Mouse (Mus musculus): ENCODE measurements at regions not wholly inside any gene's neighbourhood (a gene's known extent, or its start where the extent isn't known, plus 50 kb on each side); places are given as distances from the start of the nearest gene placed in this dataset.
"Not testable (repeated sequence)": the region's sequence is repeated elsewhere in the genome, so short reads cannot be mapped to it uniquely, and the experiment has no call there.

GRCm38 (mm10) chr14:19080001-19080400 is 185.9 kb upstream of the Ube2e2 start:
- H3K27me3 ChIP-seq (replicated peaks; ENCODE audit: control insufficient read depth, insufficient read depth, low read length); H3K36me3 ChIP-seq (ENCODE audit: control insufficient read depth, insufficient read depth); H3K4me1 ChIP-seq (replicated peaks; ENCODE audit: control insufficient read depth, insufficient read depth, low read length); H3K9me3 ChIP-seq (ENCODE audit: control insufficient read depth); H3K9ac ChIP-seq (ENCODE audit: low read depth, low read length); H3K4me2 ChIP-seq (replicated peaks; ENCODE audit: low read depth); ATAC-seq; H3K4me3 ChIP-seq (ENCODE audit: low read depth, low read length); H3K27ac ChIP-seq (ENCODE audit: low read depth, low read length): not testable (repeated sequence)
- whole genome bisulfite sequencing, result 80% methylated on average over 4 of the region's 4 CpGs

- no peaks in the 10 kb centered on the region for H3K36me3 ChIP-seq (ENCODE audit: control insufficient read depth, insufficient read depth)
- peak overlapping the region; percentile 75 for H3K4me2 ChIP-seq (replicated peaks; ENCODE audit: low read depth)
- H3K9me3 ChIP-seq (ENCODE audit: control insufficient read depth), result no peaks in the 10 kb centered on the region
- peak; percentile 92 for TF ChIP-seq CTCF (IDR thresholded peaks at IDR 0.05; ENCODE audit: low read depth)
- H3K27me3 ChIP-seq (replicated peaks; ENCODE audit: control insufficient read depth, insufficient read depth, low read length), result no peaks in the 10 kb centered on the region
- H3K4me3 ChIP-seq (ENCODE audit: low read depth, low read length), result peak overlapping the region; percentile 35
- H3K27ac ChIP-seq (ENCODE audit: low read depth, low read length), result no peak overlapping the region
- H3K4me1 ChIP-seq (replicated peaks; ENCODE audit: control insufficient read depth, insufficient read depth, low read length), result no peaks in the 10 kb centered on the region
- ATAC-seq, result peak; percentile 75
- 2% methylated on average over 49 of the region's 49 CpGs for WGBS
- no peak overlapping the region for H3K9ac ChIP-seq (ENCODE audit: low read depth, low read length)
These were observed 148.1 kb upstream of the Ube2e2 start for GRCm38 (mm10) chr14:19041984-19042760.

- Histone ChIP-seq H3K9ac (ENCODE audit: low read depth, low read length) (no peak overlapping the region), H3K4me1 (replicated peaks; ENCODE audit: control insufficient read depth, insufficient read depth, low read length) (no peaks in the 10 kb centered on the region), H3K27ac (ENCODE audit: low read depth, low read length) (no peak overlapping the region), H3K27me3 (replicated peaks; ENCODE audit: control insufficient read depth, insufficient read depth, low read length) (no peaks in the 10 kb centered on the region), H3K36me3 (ENCODE audit: control insufficient read depth, insufficient read depth) (no peaks in the 10 kb centered on the region), H3K4me2 (replicated peaks; ENCODE audit: low read depth) (no peak overlapping the region), H3K4me3 (ENCODE audit: low read depth, low read length) (no peak overlapping the region), H3K9me3 (ENCODE audit: control insufficient read depth) (no peaks in the 10 kb centered on the region)
- no peak for ATAC-seq
- TF ChIP-seq CTCF (IDR thresholded peaks at IDR 0.05; ENCODE audit: low read depth), result no peak
- WGBS, result 18% methylated on average over 2 of the region's 2 CpGs
These were observed 126.0 kb upstream of the Ube2e2 start for GRCm38 (mm10) chr14:19020102-19020501.

- ATAC-seq, result no peak
- no peaks in the 10 kb centered on the region for H3K4me1 ChIP-seq (replicated peaks; ENCODE audit: control insufficient read depth, insufficient read depth, low read length)
- TF ChIP-seq CTCF (IDR thresholded peaks at IDR 0.05; ENCODE audit: low read depth), result no peak
- H3K27ac ChIP-seq (ENCODE audit: low read depth, low read length), result no peak overlapping the region
- WGBS, result 40% methylated on average over 4 of the region's 4 CpGs
- no peak overlapping the region for H3K9ac ChIP-seq (ENCODE audit: low read depth, low read length)
- no peaks in the 10 kb centered on the region for H3K36me3 ChIP-seq (ENCODE audit: control insufficient read depth, insufficient read depth)
- H3K9me3 ChIP-seq (ENCODE audit: control insufficient read depth), result no peaks in the 10 kb centered on the region
- no peaks in the 10 kb centered on the region for H3K27me3 ChIP-seq (replicated peaks; ENCODE audit: control insufficient read depth, insufficient read depth, low read length)
- no peak overlapping the region for H3K4me2 ChIP-seq (replicated peaks; ENCODE audit: low read depth)
- no peak overlapping the region for H3K4me3 ChIP-seq (ENCODE audit: low read depth, low read length)
These were observed 121.3 kb upstream of the Ube2e2 start for GRCm38 (mm10) chr14:19015406-19015805.

GRCm38 (mm10) chr14:19013558-19013957 is 119.5 kb upstream of the Ube2e2 start:
- H3K27me3 ChIP-seq (replicated peaks; ENCODE audit: control insufficient read depth, insufficient read depth, low read length); H3K9ac ChIP-seq (ENCODE audit: low read depth, low read length); H3K9me3 ChIP-seq (ENCODE audit: control insufficient read depth); H3K36me3 ChIP-seq (ENCODE audit: control insufficient read depth, insufficient read depth); ATAC-seq; H3K4me1 ChIP-seq (replicated peaks; ENCODE audit: control insufficient read depth, insufficient read depth, low read length); H3K27ac ChIP-seq (ENCODE audit: low read depth, low read length); H3K4me3 ChIP-seq (ENCODE audit: low read depth, low read length); H3K4me2 ChIP-seq (replicated peaks; ENCODE audit: low read depth): not testable (repeated sequence)
- TF ChIP-seq CTCF (IDR thresholded peaks at IDR 0.05; ENCODE audit: low read depth), result peak; percentile 27; the same call in 1 of the 2 replicates
- 91% methylated on average over 2 of the region's 2 CpGs for WGBS

GRCm38 (mm10) chr14:18983901-18984300 is 89.8 kb upstream of the Ube2e2 start:
- H3K9me3 ChIP-seq (ENCODE audit: control insufficient read depth), result no peaks in the 10 kb centered on the region
- no peak overlapping the region for H3K9ac ChIP-seq (ENCODE audit: low read depth, low read length)
- ATAC-seq, result no peak
- WGBS, result 96% methylated on average over 3 of the region's 3 CpGs
- H3K4me2 ChIP-seq (replicated peaks; ENCODE audit: low read depth), result no peak overlapping the region
- H3K36me3 ChIP-seq (ENCODE audit: control insufficient read depth, insufficient read depth), result no peaks in the 10 kb centered on the region
- no peak overlapping the region for H3K27ac ChIP-seq (ENCODE audit: low read depth, low read length)
- no peak for TF ChIP-seq CTCF (IDR thresholded peaks at IDR 0.05; ENCODE audit: low read depth)
- no peak overlapping the region for H3K4me3 ChIP-seq (ENCODE audit: low read depth, low read length)
- no peaks in the 10 kb centered on the region for H3K27me3 ChIP-seq (replicated peaks; ENCODE audit: control insufficient read depth, insufficient read depth, low read length)
- no peaks in the 10 kb centered on the region for H3K4me1 ChIP-seq (replicated peaks; ENCODE audit: control insufficient read depth, insufficient read depth, low read length)
